1 mouse cellular context compared by ENCODE assay signal in genomic region chr14:54686522-54687143, GRCm38 (mm10).
TF ChIP-seq lines count a peak whose summit lies in the region.

TSS of gene Acin1 (minus strand) at chr14:54686931.

TF ChIP-seq in CH12.LX, 34 proteins besides CTCF, POLR2A, EP300 and RAD21 (continued from another document):
- TF ChIP-seq ETS1 (conservative IDR thresholded peaks at IDR 0.05; ENCODE audit: low read depth, low read length): 0 out of 2 replicates have a peak, but pooled peaks have one; percentile 6
TF ChIP-seq in CH12.LX: peak in this region for 12.
